Mouse (Mus musculus): ENCODE results near the gene Itgb5.

Gene Itgb5

DNA sequence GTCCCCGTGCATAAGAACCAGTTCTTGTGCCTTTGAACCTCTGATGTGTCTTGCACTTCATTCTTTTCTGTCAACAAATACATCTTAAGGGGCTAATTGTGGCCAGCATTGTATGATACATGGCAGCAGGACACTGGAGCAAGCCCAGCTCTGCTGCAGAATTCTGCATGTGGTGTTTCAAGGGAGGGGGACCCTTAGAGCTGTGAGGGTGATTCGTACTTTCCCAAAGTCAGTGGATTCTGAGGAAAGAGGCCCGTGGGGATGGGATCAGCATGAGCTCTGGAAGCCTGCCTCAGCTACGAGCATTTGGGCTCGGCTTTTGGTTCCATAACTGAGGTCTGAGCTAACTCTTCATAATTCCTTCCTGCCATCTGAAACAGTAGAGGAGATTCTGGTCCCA, 75.1 kb downstream of the Itgb5 start:
- DNase-seq (ENCODE audit: low read depth, low spot score) = peak; percentile 54

DNA sequence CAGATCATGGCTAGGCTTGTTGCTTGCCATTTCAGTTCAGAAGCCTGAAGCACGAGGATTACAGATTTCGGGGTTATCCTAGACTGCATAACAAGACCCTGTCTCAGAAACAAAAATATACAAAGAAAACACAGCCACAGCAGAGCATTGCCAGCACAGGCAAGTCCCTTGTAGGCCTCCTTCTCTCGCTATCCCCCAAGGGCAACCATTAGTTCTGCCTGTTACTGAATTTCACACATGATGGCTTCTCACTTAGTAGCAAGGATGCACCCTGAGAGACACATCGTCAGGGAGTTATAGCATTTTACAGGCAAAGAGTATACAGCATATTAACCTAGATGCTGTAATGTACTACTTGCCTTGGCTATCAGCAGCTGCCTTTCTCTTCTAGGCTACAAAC, 78.8 kb downstream of the Itgb5 start:
- DNase-seq (ENCODE audit: low read depth, low spot score) = no peak

DNA sequence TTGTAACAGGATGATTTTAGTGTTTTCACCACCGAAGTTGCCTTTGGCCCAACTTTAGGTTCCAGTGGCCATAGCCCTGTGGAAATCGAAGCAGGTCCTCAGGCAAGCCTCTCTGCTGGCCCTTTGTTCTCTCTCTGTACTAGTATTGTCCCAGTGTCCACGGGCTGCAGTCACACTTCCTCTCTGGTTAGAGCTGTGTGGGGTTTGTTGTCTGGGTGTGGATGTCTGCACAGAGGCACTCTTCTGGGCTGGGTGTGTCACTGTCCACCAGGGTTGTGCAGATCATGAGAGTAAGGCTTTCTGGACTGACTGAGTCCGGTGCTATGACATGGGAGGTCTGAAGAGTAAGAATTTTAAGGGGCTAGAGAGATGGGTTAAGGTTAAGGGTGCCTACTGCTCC, 85.5 kb downstream of the Itgb5 start:
- no peak for DNase-seq (ENCODE audit: low read depth, low spot score)

DNA sequence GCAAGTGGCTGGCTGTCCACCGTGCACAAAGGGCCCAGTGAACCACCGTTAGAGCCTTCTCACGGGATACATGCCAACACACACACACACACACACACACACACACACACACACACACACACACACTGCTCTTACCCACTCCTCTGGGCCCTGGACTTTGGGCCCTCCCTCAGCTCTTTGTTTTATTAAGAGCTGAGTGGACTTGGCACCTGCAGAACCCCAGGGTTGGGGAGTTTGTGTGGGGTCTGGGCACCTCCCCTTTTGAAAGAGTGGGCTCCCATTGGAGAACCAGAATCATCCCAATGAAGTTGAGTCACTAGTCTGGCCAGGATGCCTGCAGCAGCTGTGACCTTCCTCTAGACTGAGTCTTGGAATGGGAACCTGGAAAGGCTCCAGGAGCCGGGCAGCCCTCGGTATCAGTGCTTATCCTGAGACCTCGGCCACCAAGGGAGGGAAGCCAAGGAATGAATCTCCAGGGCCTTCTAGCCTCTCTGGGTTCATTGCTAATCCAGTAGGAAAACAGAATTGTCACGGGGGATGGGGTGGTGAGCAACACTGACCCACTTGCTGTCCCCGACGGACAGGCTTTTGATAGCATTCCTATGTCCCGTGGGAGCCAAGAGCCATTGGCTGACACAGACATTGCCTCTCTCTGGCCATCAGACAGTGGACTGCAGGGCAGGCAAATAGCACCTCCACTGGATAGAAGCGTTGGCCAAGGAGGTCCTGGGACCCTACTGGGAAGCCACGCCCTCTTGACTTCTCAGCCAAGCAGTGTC, 87.2 kb downstream of the Itgb5 start:
- DNase-seq (ENCODE audit: low read depth, low spot score) = peak; percentile 76

DNA sequence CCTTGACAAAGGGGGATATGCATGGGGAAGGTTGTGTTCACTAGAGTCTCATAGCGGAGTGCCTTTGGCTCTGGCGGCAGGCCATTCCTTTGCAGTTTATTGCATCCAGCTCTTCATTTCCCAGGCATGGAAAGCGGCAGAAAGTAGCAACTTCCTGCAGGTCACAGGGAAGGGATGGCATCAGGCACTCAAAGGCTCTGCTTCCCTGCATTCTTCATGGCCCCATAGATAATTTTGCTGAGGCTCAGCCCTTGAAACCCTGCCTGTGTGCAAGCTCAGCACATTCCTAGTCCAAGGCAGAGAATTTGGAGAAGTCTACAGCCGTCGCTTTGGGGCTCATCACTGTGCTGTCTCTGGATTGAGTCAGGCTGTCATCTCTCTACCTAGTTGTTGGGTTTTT, 87.9 kb downstream of the Itgb5 start:
- no peak for DNase-seq (ENCODE audit: low read depth, low spot score)

DNA sequence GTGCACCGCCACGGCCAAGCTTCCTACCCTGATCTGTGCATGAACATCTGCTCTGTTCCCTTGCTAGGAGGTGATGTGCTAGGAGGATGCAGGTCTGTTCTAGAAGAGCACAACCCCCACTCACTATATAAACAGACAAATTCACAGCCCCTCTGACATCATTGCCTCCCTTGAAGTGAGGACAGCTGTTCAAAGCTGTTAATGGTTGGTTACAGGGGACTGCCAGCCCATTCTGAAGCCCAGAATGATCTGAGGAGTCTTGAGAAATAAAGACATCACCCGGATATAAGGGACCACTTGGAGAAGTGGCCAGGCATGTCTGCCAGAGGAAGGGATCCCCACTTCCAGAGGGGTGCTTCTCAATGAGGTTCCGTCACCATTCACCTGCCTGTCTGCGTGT, 88.5 kb downstream of the Itgb5 start:
- DNase-seq (ENCODE audit: low read depth, low spot score) = no peak

DNA sequence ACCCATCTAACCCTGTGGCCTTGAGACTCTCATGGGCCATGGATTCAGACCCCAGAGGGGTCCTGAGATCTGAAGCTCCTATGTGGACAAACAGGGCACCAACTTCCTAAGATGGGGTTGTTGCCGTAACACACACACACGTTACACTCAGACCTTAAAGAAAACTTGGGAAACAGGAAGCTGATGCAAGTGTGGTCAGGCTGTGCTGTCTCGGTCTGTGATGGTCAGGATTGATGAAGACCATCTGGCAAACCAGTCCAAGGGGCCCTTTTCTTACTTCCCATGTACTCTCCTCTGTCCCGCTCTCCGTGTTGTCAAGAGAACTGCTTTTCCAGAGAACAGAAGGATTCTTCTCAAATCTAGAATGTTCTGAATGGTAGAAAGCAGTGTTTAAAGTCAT, 92.0 kb downstream of the Itgb5 start:
- DNase-seq (ENCODE audit: low read depth, low spot score) = no peak

DNA sequence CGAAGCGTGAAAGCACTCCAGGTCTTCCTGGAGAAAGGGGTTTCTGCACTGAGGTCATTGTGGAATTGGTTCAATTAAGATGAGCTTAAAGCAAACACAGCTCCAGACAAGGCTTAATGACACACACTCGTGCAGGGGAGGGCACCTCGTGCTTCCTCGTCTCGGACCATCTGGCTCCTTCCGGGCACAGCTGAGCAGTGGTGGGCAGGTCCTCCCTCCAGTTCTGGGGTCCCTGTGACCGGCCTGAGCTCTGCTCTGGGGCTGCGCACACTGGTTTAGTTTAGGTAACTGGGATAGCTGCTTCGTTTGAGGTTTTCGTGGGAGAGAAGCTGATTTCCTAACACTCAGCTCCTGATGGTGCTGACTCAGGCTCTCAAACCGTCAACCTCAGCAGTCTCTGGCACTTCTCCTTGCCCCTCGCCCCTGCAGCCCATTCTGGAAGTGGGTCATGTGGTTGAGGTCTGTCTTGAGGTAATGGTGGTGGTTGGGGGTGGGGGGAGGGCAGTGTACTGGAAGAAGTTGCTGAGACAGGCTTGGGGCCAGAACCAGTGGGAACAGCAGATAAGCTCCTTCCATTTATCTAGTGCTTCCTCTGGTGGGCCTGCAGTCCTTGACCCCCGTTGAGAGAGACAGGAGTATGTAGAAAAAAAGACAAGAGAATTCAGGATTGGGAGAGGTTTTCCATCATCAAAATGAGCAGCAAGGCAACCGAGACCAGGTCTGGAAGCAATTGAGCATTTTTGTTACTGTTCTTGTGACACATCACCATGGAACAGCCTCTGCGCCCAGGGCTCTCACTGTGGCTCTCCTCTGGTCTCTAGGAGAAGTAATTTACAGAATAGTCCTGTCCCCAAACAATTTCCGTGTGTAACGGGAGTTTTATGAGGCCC, 92.9 kb downstream of the Itgb5 start:
- no peak for DNase-seq (ENCODE audit: low read depth, low spot score)

DNA sequence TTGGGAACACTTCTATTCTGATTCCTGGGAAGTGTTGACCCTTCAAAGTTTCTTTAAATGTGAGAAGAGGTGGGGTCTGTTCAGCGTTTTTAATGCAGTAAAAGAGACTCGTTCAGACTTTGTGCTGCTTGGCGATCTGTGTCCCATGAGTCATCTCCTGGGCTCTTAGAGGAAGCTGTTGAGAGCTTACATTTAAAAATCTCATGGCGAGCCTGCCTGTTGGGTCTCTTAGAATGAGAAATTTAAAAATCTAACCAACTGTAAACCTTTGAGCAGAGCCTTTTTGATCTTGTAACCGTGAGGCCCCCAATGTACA, 93.5 kb downstream of the Itgb5 start:
- no peak for DNase-seq (ENCODE audit: low read depth, low spot score)

DNA sequence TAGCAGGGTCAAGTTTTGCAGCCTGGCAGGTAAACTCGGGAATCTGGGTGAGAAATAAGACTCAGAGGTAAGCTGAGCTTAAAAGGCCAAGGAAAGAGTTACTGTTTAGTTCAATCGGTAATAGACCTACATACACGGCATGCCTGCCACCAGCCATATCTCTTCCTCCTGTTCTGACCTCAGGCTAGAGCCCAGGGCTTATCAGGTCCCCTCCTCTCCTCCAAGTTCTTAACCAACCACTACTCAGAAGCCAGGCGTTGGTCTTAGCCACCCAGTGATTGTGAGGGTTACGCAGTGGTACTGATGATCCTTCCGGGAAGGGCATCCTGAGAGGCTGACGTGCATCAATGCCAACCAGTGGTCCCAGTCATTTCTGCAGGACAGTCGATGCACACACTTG, 94.3 kb downstream of the Itgb5 start:
- no peak for DNase-seq (ENCODE audit: low read depth, low spot score)

DNA sequence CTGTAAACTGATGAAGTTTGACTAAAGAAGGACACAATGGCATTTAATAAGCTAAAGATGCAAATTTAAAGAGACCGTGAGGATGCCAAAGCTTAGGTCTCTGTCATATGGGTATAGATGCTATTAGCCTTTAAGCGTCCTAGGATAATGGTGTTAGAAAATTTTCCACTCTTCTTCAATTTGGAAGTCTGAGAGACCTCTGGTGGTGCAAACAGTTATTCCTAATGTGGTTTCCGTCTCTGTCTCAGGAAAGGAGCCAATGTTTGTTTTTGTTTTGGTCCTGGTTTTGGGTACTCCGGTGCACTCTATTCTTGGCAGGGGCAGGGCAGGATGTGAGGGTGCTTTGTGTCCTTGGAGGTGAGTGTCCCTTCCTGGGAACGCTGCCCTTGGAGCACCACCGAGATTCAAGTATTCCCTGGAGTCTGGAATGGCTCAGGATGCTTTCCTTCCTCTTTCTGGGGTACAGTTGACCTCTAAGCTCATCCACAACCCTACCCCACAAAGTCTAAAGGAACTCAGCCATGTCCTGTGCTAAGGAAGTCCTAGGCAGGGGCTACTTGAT, 97.9 kb downstream of the Itgb5 start:
- DNase-seq (ENCODE audit: low read depth, low spot score) = no peak

DNA sequence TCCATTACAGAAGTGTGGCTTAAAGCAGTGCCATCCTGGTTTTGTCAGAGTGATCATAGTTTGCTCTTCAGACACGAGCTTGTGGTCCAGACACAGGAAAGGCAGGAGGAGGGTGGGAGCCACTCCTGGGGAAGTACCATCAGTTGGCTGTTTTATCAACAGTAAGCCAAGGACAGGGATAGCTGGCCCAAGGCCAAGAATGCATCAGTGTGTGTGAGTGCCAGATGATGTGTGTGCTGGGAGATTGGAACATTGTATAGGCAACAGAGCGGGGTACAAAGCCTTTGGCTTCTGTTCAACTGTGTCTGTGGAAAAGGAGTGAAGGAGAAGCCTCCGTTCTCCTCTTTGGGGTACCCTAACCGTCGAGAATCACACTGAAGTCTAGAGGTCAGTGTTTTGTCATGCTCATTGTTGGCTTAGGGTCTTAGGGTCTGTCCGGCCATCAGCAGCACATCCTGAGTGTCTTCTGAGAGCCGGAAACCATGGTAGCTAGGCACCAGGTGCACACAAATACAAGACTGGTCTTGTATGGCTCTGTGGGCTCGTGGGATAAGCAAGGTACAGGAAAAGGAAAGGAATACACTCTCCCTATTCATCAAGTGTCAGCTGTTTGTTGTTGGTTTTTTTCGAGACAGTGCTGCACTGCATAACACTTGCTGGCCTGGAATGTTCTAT, 99.5 kb downstream of the Itgb5 start:
- no peak for DNase-seq (ENCODE audit: low read depth, low spot score)

DNA sequence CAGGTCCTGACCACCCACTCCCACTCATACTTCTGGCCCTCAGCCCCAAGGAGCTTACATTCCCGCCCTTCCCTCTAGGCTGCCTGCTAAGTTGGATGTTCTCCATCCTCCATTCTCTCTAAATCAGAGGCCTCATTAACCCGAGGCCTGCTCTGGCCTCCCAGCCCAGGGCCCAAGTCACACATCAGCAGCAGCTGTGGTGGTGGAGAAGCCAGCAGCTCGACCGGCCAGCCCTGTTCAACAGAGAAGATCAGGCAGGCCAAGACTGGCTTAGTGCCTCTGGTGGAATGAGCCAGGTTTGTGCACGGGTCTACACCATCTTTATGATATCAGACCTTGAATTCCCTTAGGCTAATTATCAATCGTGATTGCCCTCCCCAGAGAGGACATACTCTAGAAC, 101.3 kb downstream of the Itgb5 start:
- peak; percentile 54 for DNase-seq (ENCODE audit: low read depth, low spot score)

DNA sequence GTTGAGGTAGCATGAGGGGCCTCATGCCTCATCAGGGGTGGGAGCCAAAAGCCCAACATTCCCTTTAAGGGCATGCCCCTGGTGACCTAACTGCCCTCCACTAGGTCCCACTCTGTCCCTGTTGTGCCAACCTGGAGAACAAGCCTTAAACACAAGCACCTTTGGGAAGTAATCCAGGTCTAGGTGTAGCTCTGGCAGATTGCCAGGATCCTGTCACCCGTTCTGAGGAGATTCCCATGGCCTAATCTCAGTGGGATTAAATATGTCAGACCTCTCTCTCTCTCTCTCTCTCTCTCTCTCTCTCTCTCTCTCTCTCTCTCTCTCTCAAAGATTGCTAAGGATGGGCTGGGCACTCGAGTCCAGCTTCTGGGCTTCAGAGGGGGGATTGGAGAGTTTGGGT, 102.2 kb downstream of the Itgb5 start:
- no peak for DNase-seq (ENCODE audit: low read depth, low spot score)

DNA sequence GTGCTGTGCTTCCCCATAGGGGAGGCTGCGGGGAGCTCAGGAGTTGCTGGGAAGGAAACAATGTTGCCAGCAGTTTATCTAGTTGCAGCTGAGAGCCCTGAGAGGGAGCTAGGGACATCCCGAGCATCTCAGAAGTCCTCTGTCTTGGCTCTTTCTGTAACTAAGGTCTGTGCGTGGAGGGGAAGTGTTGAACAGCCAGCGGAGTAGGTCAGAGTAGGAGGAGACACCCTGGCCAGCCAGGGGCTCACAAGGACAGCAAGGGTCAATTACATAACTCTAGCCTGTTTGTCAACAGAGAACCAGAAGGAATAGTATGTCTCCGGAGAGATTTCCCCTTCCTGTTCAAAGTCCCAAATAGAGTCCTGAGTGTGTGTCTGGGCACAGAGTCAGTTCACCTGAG, 102.7 kb downstream of the Itgb5 start:
- peak; percentile 74 for DNase-seq (ENCODE audit: low read depth, low spot score)

DNA sequence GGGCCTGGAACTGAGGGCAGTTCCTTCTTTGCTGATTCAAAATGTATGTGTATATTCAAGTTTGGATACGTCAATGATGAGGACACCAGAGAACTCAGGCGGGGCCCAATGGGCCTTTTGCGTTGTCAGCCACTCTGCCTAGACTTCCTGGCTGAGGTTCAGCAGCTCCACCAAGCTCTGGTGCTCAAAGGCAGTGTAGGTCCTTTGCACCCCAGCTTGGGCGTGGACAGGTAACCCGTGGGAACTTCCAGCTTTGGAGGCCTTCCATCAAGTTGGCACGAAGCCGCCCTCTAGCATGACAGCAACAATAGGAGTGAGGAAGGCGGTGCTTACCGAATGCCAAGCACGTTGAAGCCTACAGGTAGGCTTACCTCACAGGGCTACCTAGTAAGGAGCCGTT, 103.9 kb downstream of the Itgb5 start:
- no peak for DNase-seq (ENCODE audit: low read depth, low spot score)

DNA sequence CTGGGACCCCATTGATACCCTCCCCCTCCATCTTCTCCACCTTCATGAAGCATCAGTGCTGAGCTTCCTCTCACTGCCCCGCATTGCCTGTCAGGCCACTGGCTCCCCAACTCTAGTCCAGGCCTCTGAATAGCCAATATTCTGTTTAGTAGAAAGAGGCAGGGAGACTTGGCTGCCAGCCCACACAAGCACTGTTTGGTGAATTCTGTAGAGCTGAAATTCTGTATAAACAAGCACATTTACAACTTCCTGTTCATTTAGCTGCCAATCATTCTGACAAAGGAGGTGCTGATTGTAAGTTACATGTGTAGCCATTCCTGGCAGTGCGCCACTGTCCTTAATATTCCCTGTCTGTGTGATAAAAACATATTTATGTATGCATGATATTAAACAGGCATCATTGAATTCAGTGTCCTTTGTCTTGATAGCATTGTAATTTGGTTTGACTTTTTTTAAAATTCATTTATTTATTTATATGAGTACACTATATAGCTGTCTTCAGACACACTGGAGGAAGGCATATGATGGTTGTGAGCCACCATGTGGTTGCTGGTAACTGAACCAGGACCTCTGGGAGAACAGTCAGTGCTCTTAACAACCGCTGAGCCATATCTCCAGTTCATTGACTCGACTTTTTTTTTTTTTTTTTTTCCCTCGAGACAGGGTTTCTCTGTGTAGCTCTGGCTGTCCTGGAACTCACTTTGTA, 105.4 kb downstream of the Itgb5 start:
- no peak for DNase-seq (ENCODE audit: low read depth, low spot score)

DNA sequence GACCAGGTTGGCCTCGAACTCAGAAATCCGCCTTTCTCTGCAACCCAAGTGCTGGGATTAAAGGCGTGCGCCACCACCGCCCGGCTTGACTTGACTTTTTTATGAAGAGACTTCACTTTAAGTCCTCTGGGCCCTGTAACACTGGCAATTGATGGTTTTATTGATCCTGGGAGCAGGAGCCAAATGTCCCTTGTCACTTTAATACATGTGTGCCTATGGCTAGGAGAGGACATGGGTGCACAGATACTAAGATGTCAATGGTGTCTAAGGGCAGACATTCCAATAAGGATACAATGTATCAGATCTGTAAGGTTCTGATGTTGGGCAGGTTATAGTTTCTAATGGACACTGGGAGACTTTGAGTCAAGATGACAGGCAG, 105.9 kb downstream of the Itgb5 start:
- DNase-seq (ENCODE audit: low read depth, low spot score) = no peak

DNA sequence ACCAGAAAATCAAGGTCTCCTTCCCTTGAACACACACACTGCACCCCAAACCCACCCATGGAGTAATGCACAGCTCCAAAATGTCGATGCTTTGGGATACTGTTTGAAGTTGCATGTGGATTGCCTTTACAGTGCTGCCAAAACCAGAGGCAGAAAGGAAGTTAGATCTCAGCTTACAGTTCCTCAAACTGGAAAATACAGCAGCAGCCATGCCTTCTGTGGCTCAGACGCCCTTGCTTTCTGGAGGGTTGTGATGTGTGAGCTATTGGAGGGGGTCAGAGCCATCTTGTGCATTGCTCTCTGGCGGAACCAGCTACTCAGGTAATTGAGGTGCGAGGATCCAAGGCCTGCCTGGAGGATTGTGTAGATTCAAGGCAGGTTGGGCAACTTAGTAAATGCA, 107.4 kb downstream of the Itgb5 start:
- no peak for DNase-seq (ENCODE audit: low read depth, low spot score)

DNA sequence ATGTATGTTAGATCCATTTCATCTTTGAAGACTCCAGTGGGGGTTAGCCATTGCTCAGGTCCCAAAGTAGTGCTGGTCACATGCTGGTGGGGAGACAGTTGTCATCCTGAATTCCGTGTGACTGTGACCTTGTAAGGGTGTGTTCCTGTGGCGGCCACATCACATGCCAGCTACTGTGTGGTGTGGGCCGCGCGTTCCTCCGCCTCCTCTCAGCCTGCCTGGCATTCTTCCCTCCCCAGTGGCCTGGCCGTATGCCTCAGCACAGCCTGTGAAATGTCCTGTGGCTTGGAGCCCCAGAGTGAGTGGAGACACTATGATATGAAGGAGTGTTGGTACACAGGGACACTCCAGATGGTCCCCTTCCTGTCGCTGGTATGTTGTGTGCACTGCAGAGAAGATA, 108.1 kb downstream of the Itgb5 start:
- DNase-seq (ENCODE audit: low read depth, low spot score) = peak; percentile 66

DNA sequence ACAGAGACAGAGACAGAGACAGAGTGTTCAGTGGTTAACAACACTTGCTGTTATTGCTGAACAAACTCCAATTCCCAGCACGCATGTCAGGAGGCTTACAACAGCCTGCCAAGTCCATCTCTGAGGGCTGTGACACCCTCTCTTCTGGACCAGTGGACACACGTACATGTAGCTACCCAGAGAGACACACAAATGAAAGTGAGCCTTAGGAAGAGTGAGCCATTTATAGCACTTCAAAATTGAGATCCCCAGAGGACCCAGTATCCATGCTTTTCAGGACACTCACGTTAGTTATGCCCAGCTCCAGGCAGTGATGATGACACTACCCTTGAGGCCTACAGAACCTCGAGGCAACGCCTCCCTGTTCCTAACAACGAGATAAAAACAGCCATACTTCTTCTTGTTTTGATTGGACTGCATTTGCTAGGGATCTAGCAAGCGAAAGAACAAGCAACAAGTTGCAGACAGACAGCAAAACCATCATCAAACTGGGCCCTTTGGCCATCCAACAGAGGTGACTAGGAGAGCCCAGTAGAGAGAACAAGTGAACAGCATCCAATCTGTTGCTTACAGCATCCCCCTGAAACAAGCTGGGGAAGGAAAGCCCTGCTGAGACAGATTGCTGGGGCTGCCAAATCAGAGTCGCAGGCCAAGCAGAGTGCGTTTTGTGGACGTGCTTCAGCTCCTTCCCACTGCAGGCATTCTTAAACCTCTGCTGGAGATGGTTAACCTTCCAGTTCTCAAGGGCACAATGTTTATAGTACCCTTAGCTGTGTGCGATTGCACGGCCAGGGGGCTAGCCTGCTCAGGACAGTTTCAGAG, 109.1 kb downstream of the Itgb5 start:
- no peak for DNase-seq (ENCODE audit: low read depth, low spot score)

Data from skeletal muscle tissue, adult 2 months (tissue).